8 mouse cellular contexts compared by ENCODE assay signal in genomic region chr8:25439971-25440370, GRCm38 (mm10).
A peak's percentile ranks its signal among the peaks of the same experiment; 100 is the strongest.
DNase-seq lines count a peak whose midpoint lies in the region; ATAC-seq lines count a peak whose summit lies in the region.
"Had no signal": no experiment of that assay in that cellular context is flagged by ENCODE, and none has a peak within 500 bp of the region (broad histone marks: within the 10 kb centered on the region; RNA-seq: fewer than 3 reads in every experiment).

No protein-coding gene starts in this region.

- H3K4me1 ChIP-seq in liver, embryonic 12.5 days = peaks cover 11% of the 10 kb centered on the region
- H3K4me1 ChIP-seq in intestine, embryonic 15.5 days (replicated peaks) = no peaks in the 10 kb centered on the region; the same call in 1 of the 2 replicates
- H3K4me1 ChIP-seq in forebrain, embryonic 14.5 days (ENCODE audit: control insufficient read depth, insufficient read depth, low read length) = 0 out of 2 replicates have a peak, but pooled peaks cover 2% of the 10 kb centered on the region

- no peaks in the 10 kb centered on the region for H3K9me3 ChIP-seq in liver, embryonic 12.5 days (replicated peaks)
- H3K9me3 ChIP-seq in intestine, embryonic 15.5 days = no peaks in the 10 kb centered on the region
- H3K9me3 ChIP-seq in forebrain, embryonic 14.5 days (replicated peaks; ENCODE audit: control insufficient read depth, low read length) = no peaks in the 10 kb centered on the region
- H3K9me3 ChIP-seq: liver, embryonic 13.5 days had no signal

- no peak overlapping the region for H3K4me3 ChIP-seq in liver, embryonic 12.5 days
- H3K4me3 ChIP-seq in intestine, embryonic 15.5 days (replicated peaks) = no peak overlapping the region
- no peak overlapping the region for H3K4me3 ChIP-seq in forebrain, embryonic 14.5 days (ENCODE audit: low read depth, low read length)
- H3K4me3 ChIP-seq: liver, embryonic 13.5 days had no signal

- no peak for ATAC-seq in liver, embryonic 12.5 days
- 0 out of 2 replicates have a peak, but pooled peaks have one; percentile 6 for ATAC-seq in intestine, embryonic 15.5 days
- no peak for ATAC-seq in forebrain, embryonic 14.5 days

- no peak overlapping the region for H3K9ac ChIP-seq in liver, embryonic 12.5 days
- no peak overlapping the region for H3K9ac ChIP-seq in intestine, embryonic 15.5 days
- no peak overlapping the region for H3K9ac ChIP-seq in forebrain, embryonic 14.5 days (ENCODE audit: low read length)
- H3K9ac ChIP-seq: liver, embryonic 13.5 days had no signal

- DNase-seq in liver = no peak
- DNase-seq in fibroblast of lung, adult 2 months (ENCODE audit: low read depth) = peak; percentile 54
- DNase-seq in naive thymus-derived CD4-positive, alpha-beta T cell, adult 2 months (ENCODE audit: low read depth) = peak; percentile 8
- DNase-seq in forebrain, embryonic 14.5 days (ENCODE audit: low spot score) = no peak
- DNase-seq in Muller cell, postnatal 12 days (ENCODE audit: inconsistent ontology term) = no peak
- DNase-seq: liver, embryonic 13.5 days had no signal

- H3K27ac ChIP-seq in liver, embryonic 12.5 days = no peak overlapping the region
- no peak overlapping the region for H3K27ac ChIP-seq in intestine, embryonic 15.5 days
- H3K27ac ChIP-seq in forebrain, embryonic 14.5 days (ENCODE audit: low read depth, low read length) = no peak overlapping the region
- H3K27ac ChIP-seq: liver, embryonic 13.5 days had no signal

- WGBS in liver, embryonic 12.5 days (ENCODE audit: insufficient replicate concordance) = 35% methylated on average over 12 of the region's 12 CpGs
- WGBS in intestine, embryonic 15.5 days = 45% methylated on average over 12 of the region's 12 CpGs
- 77% methylated on average over 12 of the region's 12 CpGs for WGBS in forebrain, embryonic 14.5 days

- H3K27me3 ChIP-seq in liver, embryonic 12.5 days (replicated peaks) = peaks cover 33% of the 10 kb centered on the region
- H3K27me3 ChIP-seq in intestine, embryonic 15.5 days (replicated peaks) = no peaks in the 10 kb centered on the region
- no peaks in the 10 kb centered on the region for H3K27me3 ChIP-seq in forebrain, embryonic 14.5 days (replicated peaks; ENCODE audit: control insufficient read depth, insufficient read depth, low read length)

- H3K36me3 ChIP-seq in liver, embryonic 12.5 days = no peaks in the 10 kb centered on the region
- H3K36me3 ChIP-seq in intestine, embryonic 15.5 days = no peaks in the 10 kb centered on the region
- no peaks in the 10 kb centered on the region for H3K36me3 ChIP-seq in forebrain, embryonic 14.5 days (ENCODE audit: control insufficient read depth, insufficient read depth, low read length)
- H3K36me3 ChIP-seq: liver, embryonic 13.5 days had no signal

- H3K4me2 ChIP-seq in liver, embryonic 12.5 days = peak overlapping the region; percentile 13; the same call in 1 of the 2 replicates
- peak overlapping the region; percentile 33; the same call in 1 of the 2 replicates for H3K4me2 ChIP-seq in intestine, embryonic 15.5 days (replicated peaks)
- no peak overlapping the region for H3K4me2 ChIP-seq in forebrain, embryonic 14.5 days (ENCODE audit: low read length)
- H3K4me2 ChIP-seq: liver, embryonic 13.5 days had no signal

Comparison
In these comparisons a context has a peak if more than half of its experiments do, and no peak if none do; other contexts are left out.
1. DNase-seq: peak in fibroblast of lung, adult 2 months (single experiment) and naive thymus-derived CD4-positive, alpha-beta T cell, adult 2 months (single experiment); none in liver (single experiment), forebrain, embryonic 14.5 days (single experiment) and Muller cell, postnatal 12 days (single experiment).